ENCODE assay signal across 25 mouse cellular contexts in genomic region chr2:5127369-5127768, GRCm38 (mm10). TPM values are rescaled to one million over a fixed set of nuclear protein-coding genes. Genes with fewer than 3 reads are reported as not detected.
DNase-seq lines count a peak whose midpoint lies in the region; ATAC-seq and TF ChIP-seq lines count a peak whose summit lies in the region.
"Had no signal": no experiment of that assay in that cellular context is flagged by ENCODE, and none has a peak within 500 bp of the region (broad histone marks: within the 10 kb centered on the region; RNA-seq: fewer than 3 reads in every experiment).

No protein-coding gene starts in this region.

- no peak overlapping the region for H3K9ac ChIP-seq in forebrain, postnatal 0 days
- no peak overlapping the region for H3K9ac ChIP-seq in forebrain, embryonic 14.5 days (ENCODE audit: low read length)
- no peak overlapping the region for H3K9ac ChIP-seq in hindbrain, postnatal 0 days (replicated peaks; ENCODE audit: low read length)
- H3K9ac ChIP-seq in midbrain, embryonic 15.5 days: no peak overlapping the region
- no peak overlapping the region for H3K9ac ChIP-seq in midbrain, embryonic 14.5 days (replicated peaks; ENCODE audit: low read length)
- H3K9ac ChIP-seq in stomach, embryonic 14.5 days (replicated peaks; ENCODE audit: low read depth, low read length): no peak overlapping the region
- H3K9ac ChIP-seq: heart, embryonic 12.5 days; hindbrain, embryonic 13.5 days; limb, embryonic 15.5 days had no signal

- no peaks in the 10 kb centered on the region for H3K27me3 ChIP-seq in forebrain, postnatal 0 days (ENCODE audit: insufficient read depth, low read length)
- no peaks in the 10 kb centered on the region for H3K27me3 ChIP-seq in forebrain, embryonic 14.5 days (replicated peaks; ENCODE audit: control insufficient read depth, insufficient read depth, low read length)
- no peaks in the 10 kb centered on the region for H3K27me3 ChIP-seq in hindbrain, postnatal 0 days (ENCODE audit: insufficient read depth, low read length)
- no peaks in the 10 kb centered on the region for H3K27me3 ChIP-seq in hindbrain, embryonic 10.5 days (ENCODE audit: insufficient read depth, poor library complexity, severe bottlenecking)
- H3K27me3 ChIP-seq in midbrain, embryonic 15.5 days (replicated peaks): no peaks in the 10 kb centered on the region
- H3K27me3 ChIP-seq in midbrain, embryonic 14.5 days (ENCODE audit: control insufficient read depth, insufficient read depth, low read length): no peaks in the 10 kb centered on the region
- no peaks in the 10 kb centered on the region for H3K27me3 ChIP-seq in stomach, embryonic 14.5 days (ENCODE audit: control insufficient read depth, insufficient read depth, low read length)
- H3K27me3 ChIP-seq: heart, embryonic 12.5 days; hindbrain, embryonic 13.5 days; limb, embryonic 15.5 days had no signal

- WGBS in forebrain, postnatal 0 days: 35% methylated on average over 5 of the region's 5 CpGs
- 68% methylated on average over 5 of the region's 5 CpGs for WGBS in forebrain, embryonic 14.5 days
- 39% methylated on average over 5 of the region's 5 CpGs for WGBS in hindbrain, postnatal 0 days
- 73% methylated on average over 5 of the region's 5 CpGs for WGBS in hindbrain, embryonic 10.5 days
- WGBS in midbrain, embryonic 15.5 days: 59% methylated on average over 5 of the region's 5 CpGs
- 64% methylated on average over 5 of the region's 5 CpGs for WGBS in midbrain, embryonic 14.5 days
- 69% methylated on average over 5 of the region's 5 CpGs for WGBS in stomach, embryonic 14.5 days

- ATAC-seq in forebrain, postnatal 0 days: peak; percentile 90
- ATAC-seq in forebrain, embryonic 14.5 days: no peak
- ATAC-seq in hindbrain, postnatal 0 days: peak; percentile 81
- 0 out of 2 replicates have a peak, but pooled peaks have one; percentile 37 for ATAC-seq in midbrain, embryonic 15.5 days (replicated peaks)
- no peak for ATAC-seq in midbrain, embryonic 14.5 days (ENCODE audit: low FRiP score, low TSS enrichment)
- no peak for ATAC-seq in stomach, embryonic 14.5 days (ENCODE audit: insufficient number of reproducible peaks, insufficient read depth, low FRiP score, low read depth)
- ATAC-seq: intestine, postnatal 0 days had no signal

- no peak for TF ChIP-seq CTCF in forebrain, postnatal 0 days (IDR thresholded peaks at IDR 0.05; ENCODE audit: low read depth)
- TF ChIP-seq CTCF in hindbrain, postnatal 0 days (IDR thresholded peaks at IDR 0.05; ENCODE audit: low read depth): no peak

- H3K4me2 ChIP-seq in forebrain, postnatal 0 days (ENCODE audit: low read depth): no peak overlapping the region
- no peak overlapping the region for H3K4me2 ChIP-seq in forebrain, embryonic 14.5 days (ENCODE audit: low read length)
- H3K4me2 ChIP-seq in hindbrain, postnatal 0 days (ENCODE audit: low read depth, low read length): no peak overlapping the region
- H3K4me2 ChIP-seq in midbrain, embryonic 15.5 days: no peak overlapping the region
- H3K4me2 ChIP-seq in midbrain, embryonic 14.5 days (ENCODE audit: low read length): no peak overlapping the region
- no peak overlapping the region for H3K4me2 ChIP-seq in stomach, embryonic 14.5 days (replicated peaks; ENCODE audit: low read depth, low read length)
- H3K4me2 ChIP-seq: heart, embryonic 12.5 days; hindbrain, embryonic 13.5 days; limb, embryonic 15.5 days had no signal

- peak; percentile 36 for DNase-seq in forebrain, postnatal 0 days
- DNase-seq in forebrain, embryonic 14.5 days (ENCODE audit: low spot score): no peak
- peak; percentile 40 for DNase-seq in hindbrain, postnatal 0 days (ENCODE audit: low spot score)
- DNase-seq in hindbrain, embryonic 10.5 days (ENCODE audit: low spot score): no peak
- no peak for DNase-seq in midbrain, embryonic 14.5 days
- DNase-seq in thymus, postnatal 36 days: no peak
- DNase-seq: adrenal gland, postnatal 14 days; cerebellum, adult 9-11 months; gastrocnemius, adult 2 months; heart, postnatal 10 days; kidney, postnatal 36 days; left cerebral cortex, postnatal 4 days; lung, postnatal 4 days; right cerebral cortex, postnatal 25 days; spleen, adult 18-20 months; thymus, adult 18-20 months; thymus, postnatal 4 days had no signal

- H3K4me1 ChIP-seq in forebrain, postnatal 0 days (ENCODE audit: insufficient read depth): peaks cover 3% of the 10 kb centered on the region; the same call in 1 of the 2 replicates
- H3K4me1 ChIP-seq in forebrain, embryonic 14.5 days (ENCODE audit: control insufficient read depth, insufficient read depth, low read length): peaks cover 3% of the 10 kb centered on the region; the same call in 1 of the 2 replicates
- H3K4me1 ChIP-seq in hindbrain, postnatal 0 days (ENCODE audit: insufficient read depth, low read length): peaks cover 5% of the 10 kb centered on the region
- H3K4me1 ChIP-seq in hindbrain, embryonic 10.5 days (replicated peaks): peaks cover 23% of the 10 kb centered on the region
- peaks cover 4% of the 10 kb centered on the region; the same call in 1 of the 2 replicates for H3K4me1 ChIP-seq in midbrain, embryonic 15.5 days
- no peaks in the 10 kb centered on the region for H3K4me1 ChIP-seq in midbrain, embryonic 14.5 days (ENCODE audit: control insufficient read depth, insufficient read depth, low read length)
- peaks cover 23% of the 10 kb centered on the region; the same call in 1 of the 2 replicates for H3K4me1 ChIP-seq in stomach, embryonic 14.5 days (ENCODE audit: control insufficient read depth, insufficient read depth, low read length)

- H3K36me3 ChIP-seq in forebrain, postnatal 0 days (ENCODE audit: insufficient read depth): no peaks in the 10 kb centered on the region
- H3K36me3 ChIP-seq in forebrain, embryonic 14.5 days (ENCODE audit: control insufficient read depth, insufficient read depth, low read length): no peaks in the 10 kb centered on the region
- no peaks in the 10 kb centered on the region for H3K36me3 ChIP-seq in hindbrain, postnatal 0 days (ENCODE audit: insufficient read depth, low read length)
- no peaks in the 10 kb centered on the region for H3K36me3 ChIP-seq in hindbrain, embryonic 10.5 days
- H3K36me3 ChIP-seq in midbrain, embryonic 15.5 days (replicated peaks): no peaks in the 10 kb centered on the region
- H3K36me3 ChIP-seq in midbrain, embryonic 14.5 days (ENCODE audit: control insufficient read depth, insufficient read depth, low read length): no peaks in the 10 kb centered on the region
- no peaks in the 10 kb centered on the region for H3K36me3 ChIP-seq in stomach, embryonic 14.5 days (ENCODE audit: control insufficient read depth, insufficient read depth, low read length)
- H3K36me3 ChIP-seq: forebrain, embryonic 10.5 days; heart, embryonic 12.5 days; hindbrain, embryonic 13.5 days; limb, embryonic 15.5 days had no signal

- H3K9me3 ChIP-seq in forebrain, postnatal 0 days (ENCODE audit: low read length): no peaks in the 10 kb centered on the region
- no peaks in the 10 kb centered on the region for H3K9me3 ChIP-seq in forebrain, embryonic 14.5 days (replicated peaks; ENCODE audit: control insufficient read depth, low read length)
- no peaks in the 10 kb centered on the region for H3K9me3 ChIP-seq in hindbrain, postnatal 0 days (ENCODE audit: low read length)
- no peaks in the 10 kb centered on the region for H3K9me3 ChIP-seq in hindbrain, embryonic 10.5 days
- no peaks in the 10 kb centered on the region for H3K9me3 ChIP-seq in midbrain, embryonic 15.5 days
- H3K9me3 ChIP-seq in midbrain, embryonic 14.5 days (ENCODE audit: control insufficient read depth, low read length): no peaks in the 10 kb centered on the region
- H3K9me3 ChIP-seq in stomach, embryonic 14.5 days (ENCODE audit: control insufficient read depth, low read depth, low read length): no peaks in the 10 kb centered on the region
- H3K9me3 ChIP-seq: forebrain, embryonic 10.5 days; heart, embryonic 12.5 days; hindbrain, embryonic 13.5 days; limb, embryonic 15.5 days had no signal

- no peak overlapping the region for H3K4me3 ChIP-seq in forebrain, postnatal 0 days (ENCODE audit: low read depth, low read length)
- no peak overlapping the region for H3K4me3 ChIP-seq in forebrain, embryonic 14.5 days (ENCODE audit: low read depth, low read length)
- H3K4me3 ChIP-seq in hindbrain, postnatal 0 days (ENCODE audit: low read length): no peak overlapping the region
- no peak overlapping the region for H3K4me3 ChIP-seq in hindbrain, embryonic 10.5 days
- no peak overlapping the region for H3K4me3 ChIP-seq in midbrain, embryonic 15.5 days
- H3K4me3 ChIP-seq in midbrain, embryonic 14.5 days (replicated peaks; ENCODE audit: low read depth, low read length): no peak overlapping the region
- no peak overlapping the region for H3K4me3 ChIP-seq in stomach, embryonic 14.5 days (ENCODE audit: low read depth, low read length)
- H3K4me3 ChIP-seq: forebrain, embryonic 10.5 days; gastrocnemius, adult 2 months; heart, embryonic 12.5 days; hindbrain, embryonic 13.5 days; limb, embryonic 15.5 days had no signal

- H3K27ac ChIP-seq in forebrain, postnatal 0 days (ENCODE audit: low read depth, low read length): no peak overlapping the region
- H3K27ac ChIP-seq in forebrain, embryonic 14.5 days (ENCODE audit: low read depth, low read length): no peak overlapping the region
- no peak overlapping the region for H3K27ac ChIP-seq in hindbrain, postnatal 0 days
- H3K27ac ChIP-seq in hindbrain, embryonic 10.5 days: no peak overlapping the region
- H3K27ac ChIP-seq in midbrain, embryonic 15.5 days: no peak overlapping the region
- H3K27ac ChIP-seq in midbrain, embryonic 14.5 days (replicated peaks; ENCODE audit: low read depth, low read length): no peak overlapping the region
- H3K27ac ChIP-seq in stomach, embryonic 14.5 days (ENCODE audit: low read length): peak overlapping the region; percentile 71; the same call in 1 of the 2 replicates
- H3K27ac ChIP-seq: forebrain, embryonic 10.5 days; gastrocnemius, adult 2 months; hindbrain, embryonic 13.5 days; limb, embryonic 15.5 days had no signal

RNA-seq across cellular contexts. Expression of gene Ccdc3, which starts 10.2 kb away (rescaled TPM):
- 9.2 and 9.9 TPM in 2 replicates for total RNA-seq in forebrain, postnatal 0 days (2014; rRNA removed)
- 2.9 and 4.7 TPM in 2 replicates for polyA plus RNA-seq in forebrain, postnatal 0 days (2015; fragmentation: Nextera tagmentation; extraction: Ambion mirVana)
- polyA plus RNA-seq in forebrain, embryonic 14.5 days (2014; fragmentation: Nextera tagmentation; extraction: Ambion mirVana): 2.2 and 3.8 TPM in 2 replicates
- 18.9 and 21.5 TPM in 2 replicates for total RNA-seq in hindbrain, postnatal 0 days (2014; rRNA removed)
- polyA plus RNA-seq in hindbrain, postnatal 0 days (2015; fragmentation: Nextera tagmentation; extraction: Ambion mirVana): 7.1 and 8.4 TPM in 2 replicates
- polyA plus RNA-seq in hindbrain, embryonic 10.5 days (2016; fragmentation: Nextera tagmentation; extraction: Ambion mirVana): 3.1 and 6.9 TPM in 2 replicates
- polyA plus RNA-seq in midbrain, embryonic 15.5 days (2015; fragmentation: Nextera tagmentation; extraction: Ambion mirVana): 7.3 and 8.3 TPM in 2 replicates
- polyA plus RNA-seq in midbrain, embryonic 14.5 days (2014; fragmentation: Nextera tagmentation; extraction: Ambion mirVana): 5.0 and 7.8 TPM in 2 replicates
- 22.7 and 28.9 TPM in 2 replicates for polyA plus RNA-seq in stomach, embryonic 14.5 days (2014; fragmentation: Nextera tagmentation; extraction: Ambion mirVana)
- total RNA-seq: megakaryocyte-erythroid progenitor cell, adult 5-6 weeks had no signal

Comparison
In these comparisons a context has a peak if more than half of its experiments do, and no peak if none do; other contexts are left out.
1. ATAC-seq: peak in forebrain, postnatal 0 days (single experiment), hindbrain, postnatal 0 days (single experiment) and midbrain, embryonic 15.5 days (single experiment); none in forebrain, embryonic 14.5 days (single experiment), midbrain, embryonic 14.5 days (single experiment) and stomach, embryonic 14.5 days (single experiment).
2. DNase-seq: peak in forebrain, postnatal 0 days (single experiment) and hindbrain, postnatal 0 days (single experiment); none in forebrain, embryonic 14.5 days (single experiment), hindbrain, embryonic 10.5 days (single experiment), midbrain, embryonic 14.5 days (single experiment) and thymus, postnatal 36 days (0 of 2).